Mouse (Mus musculus): ENCODE data around the gene Sppl3. TPM values are rescaled to one million over a fixed set of nuclear protein-coding genes. Genes with fewer than 3 reads are reported as not detected.

Sppl3 gene
- total RNA-seq, 2 experiments from 2014 or later = 87.1 to 96.8 TPM

GRCm38 (mm10) chr5:115142166-115142697 is 131.3 kb downstream of the Sppl3 start:
- no peak for DNase-seq (ENCODE audit: low spot score in 2 of 2)
- intact Hi-C loops (cut with DNase I) = no loop called here

GRCm38 (mm10) chr5:115143552-115143951 is 132.6 kb downstream of the Sppl3 start:
- intact Hi-C loops (cut with DNase I) = no loop called here
- no peak for DNase-seq (ENCODE audit: low spot score in 2 of 2)

GRCm38 (mm10) chr5:115144471-115144870 is 133.5 kb downstream of the Sppl3 start:
- no peak for DNase-seq (ENCODE audit: low spot score in 2 of 2)
- intact Hi-C loops (cut with DNase I) = no loop called here

GRCm38 (mm10) chr5:115145253-115145968 is 134.5 kb downstream of the Sppl3 start:
- no peak for DNase-seq (ENCODE audit: low spot score in 2 of 2)
- intact Hi-C loops (cut with DNase I) = no loop called here

- DNase-seq (ENCODE audit: low spot score in 2 of 2) = no peak
- intact Hi-C loops (cut with DNase I) = no loop called here
These were observed 135.2 kb downstream of the Sppl3 start for GRCm38 (mm10) chr5:115145976-115146746.

GRCm38 (mm10) chr5:115146747-115147130 is 135.8 kb downstream of the Sppl3 start:
- DNase-seq (ENCODE audit: low spot score in 2 of 2) = no peak
- intact Hi-C loops (cut with DNase I) = no loop called here

- DNase-seq (ENCODE audit: low spot score in 2 of 2) = no peak
- intact Hi-C loops (cut with DNase I) = no loop called here
These were observed 136.5 kb downstream of the Sppl3 start for GRCm38 (mm10) chr5:115147388-115147787.

- intact Hi-C loops (cut with DNase I) = no loop called here
- no peak for DNase-seq (ENCODE audit: low spot score in 2 of 2)
These were observed 137.4 kb downstream of the Sppl3 start for GRCm38 (mm10) chr5:115148378-115148777.

Other genes starting within 250 kb of the Sppl3 start
- gene Ankrd13a, start 236.5 kb upstream of the Sppl3 start, total RNA-seq (2021) = 10 to 100 TPM; 34.7 to 35.4 TPM
- 10 to 100 TPM; 32.0 to 46.1 TPM for gene Git2, start 235.6 kb upstream of the Sppl3 start, total RNA-seq (2021)
- 100 to 1,000 TPM; 169 to 176 TPM for gene 1500011B03Rik, start 187.7 kb upstream of the Sppl3 start, total RNA-seq (2021)
- gene 4930519G04Rik, start 157.5 kb upstream of the Sppl3 start, total RNA-seq (2021) = not detected
- 1 to 10 TPM in 1 of 2 experiments, under 1 TPM in 1; 1.00 to 1.0 TPM for gene Gm9936, start 152.5 kb upstream of the Sppl3 start, total RNA-seq (2021)
- gene Oasl2, start 114.2 kb upstream of the Sppl3 start, total RNA-seq (2021) = 1 to 10 TPM; 1.2 to 3.3 TPM
- not detected for gene Oasl1, start 87.9 kb upstream of the Sppl3 start, total RNA-seq (2021)
- gene 2210016L21Rik, start 69.0 kb upstream of the Sppl3 start, total RNA-seq (2021) = 100 to 1,000 TPM; 203 to 243 TPM
- not detected for gene Hnf1a, start 40.0 kb upstream of the Sppl3 start, total RNA-seq (2021)
- gene Gm10401, start 87.2 kb downstream of the Sppl3 start, total RNA-seq (2021) = not detected
- 1 to 10 TPM; 7.5 TPM for gene Acads, start 108.2 kb downstream of the Sppl3 start, total RNA-seq (2021)
- gene Unc119b, start 123.8 kb downstream of the Sppl3 start, total RNA-seq (2021) = 10 to 100 TPM; 25.1 to 29.1 TPM
- gene Mlec, start 147.0 kb downstream of the Sppl3 start, total RNA-seq (2021) = 10 to 100 TPM; 68.2 to 91.7 TPM
- 100 to 1,000 TPM; 309 to 312 TPM for gene Cabp1, start 183.2 kb downstream of the Sppl3 start, total RNA-seq (2021)
- 100 to 1,000 TPM; 100 to 103 TPM for gene Pop5, start 224.7 kb downstream of the Sppl3 start, total RNA-seq (2021)